Mouse (Mus musculus): Measurements from ENCODE around the gene Ndufb10.

GRCm38 (mm10) chr17:24773241-24773640 lies 49.0 kb upstream of the Ndufb10 start:
- TF ChIP-seq EP300 (IDR thresholded peaks at IDR 0.05; ENCODE audit: insufficient read depth, low read depth, low read length), result no peak
- 0 out of 2 replicates have a peak, but pooled peaks have one; percentile 9 for TF ChIP-seq CTCF (IDR thresholded peaks at IDR 0.05)
- TF ChIP-seq POLR2A (IDR thresholded peaks at IDR 0.05; ENCODE audit: insufficient read depth, low read depth, low read length), result no peak
